Mouse (Mus musculus) heart, postnatal 0 days (tissue): Measurements from ENCODE around the gene Ctdnep1. TPM values are rescaled to one million over a fixed set of nuclear protein-coding genes. Genes with fewer than 3 reads are reported as not detected.

Source experiments
- ATAC-seq: fragments of 200-750 bp; cut with Nextera tagmentation; 2 replicates; pipeline ENCODE4 v1.8.0; 2017; ENCODE audit warnings: low read depth, moderate number of reproducible peaks, moderate library complexity; ENCODE audit not compliant: insufficient read depth
- DNase-seq: peaks from one replicate; pipeline ENCODE4 v3.0.0-alpha.2; 2016; ENCODE audit warnings: low spot score
- H3K27ac ChIP-seq: fragments of 300-500 bp; sonication (generic); 2 replicates; pipeline ENCODE4 v1.5.1; 2014; ENCODE audit warnings: low read depth, mild to moderate bottlenecking
- H3K27me3 ChIP-seq: fragments of 300-500 bp; sonication (generic); 2 replicates; pipeline ENCODE4 v1.6.1; 2014; ENCODE audit warnings: low read length, mixed read lengths; ENCODE audit not compliant: control insufficient read depth, insufficient read depth
- H3K36me3 ChIP-seq: fragments of 300-500 bp; sonication (generic); replicated peaks from 2 replicates; pipeline ENCODE4 v1.6.1; 2014; ENCODE audit warnings: low read length, mixed read lengths; ENCODE audit not compliant: control insufficient read depth, insufficient read depth
- H3K4me1 ChIP-seq: fragments of 300-500 bp; sonication (generic); 2 replicates; pipeline ENCODE4 v1.6.1; 2014; ENCODE audit warnings: antibody characterized with exemption; ENCODE audit not compliant: control insufficient read depth, insufficient read depth
- H3K4me2 ChIP-seq: fragments of 300-500 bp; sonication (generic); 2 replicates; pipeline ENCODE4 v1.6.1; 2014; ENCODE audit warnings: low read depth, mild to moderate bottlenecking, low read length, moderate library complexity
- H3K4me3 ChIP-seq: fragments of 300-500 bp; sonication (generic); 2 replicates; pipeline ENCODE4 v1.5.1; 2014; ENCODE audit warnings: low read depth, low read length
- H3K9ac ChIP-seq: fragments of 300-500 bp; sonication (generic); replicated peaks from 2 replicates; pipeline ENCODE4 v1.6.1; 2014; ENCODE audit warnings: low read depth, low read length, mixed read lengths
- H3K9me3 ChIP-seq: fragments of 300-500 bp; sonication (generic); replicated peaks from 2 replicates; pipeline ENCODE4 v1.6.1; 2016; ENCODE audit warnings: low read length; ENCODE audit not compliant: control insufficient read depth
- CTCF ChIP-seq: IDR thresholded peaks from 2 replicates; pipeline ENCODE4 v1.5.1; 2016; ENCODE audit warnings: antibody characterized with exemption, control low read depth, low read depth
- EP300 ChIP-seq: IDR thresholded peaks from 2 replicates; pipeline ENCODE4 v1.6.1; 2016; ENCODE audit warnings: antibody characterized with exemption, low read depth
- WGBS: fragments of 180-500 bp; shearing (Covaris S2); extraction: QIAGEN DNeasy Blood & Tissue Kit; methylation state at CpG from one replicate; pipeline ENCODE4 v1.1.7; 2014; 5-methylcytosine and 5-hydroxymethylcytosine counted together
- polyA plus RNA-seq: library from polyadenylated mRNA; unstranded; fragments of >200 nt; fragmentation: Nextera tagmentation; extraction: Ambion mirVana; gene quantifications from 2 replicates; pipeline ENCODE4 v1.2.1, GENCODE M21; 2015
- total RNA-seq: library from RNA; depleted of rRNA; stranded (reverse); fragments of >200 nt; gene quantifications from 2 replicates; pipeline ENCODE4 v1.2.3, GENCODE M21; 2014; ENCODE audit warnings: low replicate concordance

Ctdnep1 gene
- total and polyA plus RNA-seq, 2 experiments from 2014 or later = 24.8 to 45.6 TPM

DNA sequence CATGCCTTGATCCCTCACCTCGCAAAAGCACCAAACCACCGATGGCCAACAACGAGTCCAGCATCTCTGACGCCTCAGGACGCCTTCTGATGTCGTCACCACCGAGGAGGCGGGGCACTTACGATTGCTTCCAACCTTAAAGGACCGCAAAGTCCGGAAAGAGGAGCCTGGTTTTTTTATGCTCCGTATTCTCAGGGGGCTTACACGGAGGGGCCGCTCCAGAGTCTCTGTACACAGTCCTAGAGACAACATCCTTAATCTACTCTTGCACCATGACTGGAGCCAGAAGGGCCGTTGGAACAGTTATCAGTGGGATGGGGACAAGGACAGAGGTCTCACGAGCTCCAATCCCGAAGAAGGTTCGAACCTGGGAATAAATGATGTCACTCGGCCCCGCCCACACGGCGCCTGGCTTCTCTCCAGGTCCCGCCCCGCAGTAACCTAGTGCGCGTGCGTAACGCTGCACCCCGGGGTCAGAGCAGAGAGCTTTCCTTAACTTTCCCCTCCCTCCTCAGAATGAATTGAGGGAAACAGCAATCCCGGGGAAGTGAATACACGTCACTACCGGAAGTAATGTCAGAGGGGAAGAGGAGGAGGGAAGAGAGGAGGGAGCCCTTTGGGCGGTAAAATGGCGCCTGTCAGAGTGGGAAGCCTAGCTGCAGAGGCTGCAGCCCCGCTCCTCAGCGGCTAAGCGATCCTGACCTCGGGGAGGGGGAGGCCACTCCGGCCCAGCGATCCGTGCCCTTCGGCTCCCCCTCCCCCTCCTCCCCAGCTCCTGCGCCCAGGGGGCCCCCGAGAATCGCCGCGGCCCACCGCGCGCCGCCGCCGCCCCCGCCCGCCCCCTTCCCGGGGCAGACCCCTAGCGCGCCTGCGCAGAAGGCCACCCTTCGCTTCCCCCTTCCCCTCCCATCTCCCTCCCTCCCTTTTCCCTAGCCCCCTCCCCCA, 488 bp upstream of the Ctdnep1 start:
- Histone ChIP-seq H3K27me3 (no peaks in the 10 kb centered on the region), H3K36me3 (peaks cover 36% of the 10 kb centered on the region), H3K9me3 (no peaks in the 10 kb centered on the region), H3K4me1 (peaks cover 25% of the 10 kb centered on the region), H3K9ac (peak overlapping the region; percentile 100), H3K4me2 (peak overlapping the region; percentile 98), H3K4me3 (peak overlapping the region; percentile 99), H3K27ac (peak overlapping the region; percentile 100)
- ATAC-seq = peak; percentile 95
- TF ChIP-seq CTCF = no peak
- peak; percentile 66 for TF ChIP-seq EP300
- WGBS = under 1% methylated on average over 44 of the region's 60 CpGs
- peak; percentile 100 for DNase-seq

DNA sequence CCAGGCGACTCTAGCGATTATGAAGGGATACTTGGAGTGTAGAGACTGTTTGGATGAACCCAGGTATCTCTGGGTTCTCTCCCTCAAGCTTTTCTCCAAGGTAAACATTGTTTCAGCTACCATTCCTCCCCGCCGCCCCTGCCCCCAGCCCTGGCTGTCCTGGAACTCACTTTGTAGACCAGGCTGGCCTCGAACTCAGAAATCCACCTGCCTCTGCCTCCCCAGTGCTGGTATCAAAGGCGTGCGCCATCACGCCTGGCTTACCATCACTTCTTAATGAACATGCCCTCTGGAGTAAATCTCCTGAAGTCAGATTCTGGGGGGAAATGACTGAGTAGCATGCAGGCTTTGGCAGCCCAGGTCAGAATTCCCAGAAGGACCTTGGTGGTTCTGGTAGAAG, 1.3 kb downstream of the Ctdnep1 start, which contains the start of gene Elp5:
TSS of gene Elp5 (minus strand) at position 293 of the 400 bp plus-strand sequence.
- WGBS = 46% methylated on average over 8 of the region's 8 CpGs
- Histone ChIP-seq H3K9me3 (no peaks in the 10 kb centered on the region), H3K36me3 (peaks cover 40% of the 10 kb centered on the region), H3K4me1 (peaks cover 25% of the 10 kb centered on the region), H3K4me2 (peak within 1 kb of the TSS; percentile 96), H3K9ac (peak within 1 kb of the TSS; percentile 100), H3K27ac (peak within 1 kb of the TSS; percentile 100), H3K27me3 (no peaks in the 10 kb centered on the region), H3K4me3 (peak within 1 kb of the TSS; percentile 99)
- ATAC-seq (no peak), DNase-seq (no peak)
- TF ChIP-seq CTCF (no peak), EP300 (no peak)

DNA sequence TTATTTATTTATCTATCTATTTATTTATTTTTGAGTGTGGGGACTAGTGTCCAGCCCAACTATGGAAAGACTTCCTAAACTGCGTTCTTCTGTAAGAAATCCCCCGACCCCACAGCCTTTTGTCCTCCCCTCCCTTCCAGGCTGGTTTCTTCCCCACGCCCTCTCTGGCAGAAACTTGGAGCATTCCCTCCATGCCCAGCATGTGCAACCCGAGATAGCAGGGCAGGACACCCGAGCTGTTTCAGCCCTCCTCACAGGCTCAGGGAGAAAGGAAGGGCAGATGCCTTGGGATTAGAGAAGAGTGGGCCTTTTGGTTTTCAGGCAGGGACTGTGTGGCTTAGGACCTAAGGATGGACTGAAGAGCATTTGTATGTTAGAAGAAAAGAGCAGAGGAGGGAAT, 1.9 kb downstream of the Ctdnep1 start:
- Histone ChIP-seq H3K9me3 (no peaks in the 10 kb centered on the region), H3K9ac (peak overlapping the region; percentile 100), H3K36me3 (peaks cover 41% of the 10 kb centered on the region), H3K27me3 (no peaks in the 10 kb centered on the region), H3K4me1 (peaks cover 25% of the 10 kb centered on the region), H3K4me3 (peak overlapping the region; percentile 99), H3K4me2 (peak overlapping the region; percentile 96), H3K27ac (peak overlapping the region; percentile 100)
- TF ChIP-seq EP300 = no peak
- TF ChIP-seq CTCF = no peak
- ATAC-seq = no peak
- DNase-seq = peak; percentile 51
- WGBS = 12% methylated on average over 5 of the region's 5 CpGs

DNA sequence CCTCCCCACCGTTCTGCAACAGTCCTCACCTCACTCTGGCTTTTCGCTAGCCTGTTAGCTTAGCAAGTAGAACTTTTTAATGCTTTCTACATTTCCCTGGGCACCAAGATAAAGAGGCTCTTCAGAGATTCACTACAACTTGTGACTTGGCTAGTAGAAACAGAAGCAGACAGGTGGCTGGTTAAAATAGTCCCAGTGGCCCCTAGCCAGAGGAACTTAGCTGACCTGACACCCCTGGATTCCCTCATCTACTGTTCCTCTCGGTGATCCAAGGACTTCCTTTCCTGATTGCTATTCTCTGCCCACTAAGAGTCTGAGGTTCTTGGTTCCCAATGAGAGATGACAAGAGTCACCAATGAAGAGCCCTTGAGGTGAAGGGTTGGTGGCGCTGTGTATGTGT, 2.4 kb downstream of the Ctdnep1 start:
- peak overlapping the region; percentile 100 for H3K9ac ChIP-seq
- 62% methylated on average over 4 of the region's 4 CpGs for WGBS
- no peak for TF ChIP-seq CTCF
- no peak for TF ChIP-seq EP300
- no peak for DNase-seq
- peak overlapping the region; percentile 99 for H3K4me3 ChIP-seq
- H3K4me1 ChIP-seq = peaks cover 25% of the 10 kb centered on the region
- peaks cover 43% of the 10 kb centered on the region for H3K36me3 ChIP-seq
- H3K27ac ChIP-seq = peak overlapping the region; percentile 100
- ATAC-seq = no peak
- H3K4me2 ChIP-seq = peak overlapping the region; percentile 96
- H3K27me3 ChIP-seq = no peaks in the 10 kb centered on the region
- H3K9me3 ChIP-seq = no peaks in the 10 kb centered on the region

DNA sequence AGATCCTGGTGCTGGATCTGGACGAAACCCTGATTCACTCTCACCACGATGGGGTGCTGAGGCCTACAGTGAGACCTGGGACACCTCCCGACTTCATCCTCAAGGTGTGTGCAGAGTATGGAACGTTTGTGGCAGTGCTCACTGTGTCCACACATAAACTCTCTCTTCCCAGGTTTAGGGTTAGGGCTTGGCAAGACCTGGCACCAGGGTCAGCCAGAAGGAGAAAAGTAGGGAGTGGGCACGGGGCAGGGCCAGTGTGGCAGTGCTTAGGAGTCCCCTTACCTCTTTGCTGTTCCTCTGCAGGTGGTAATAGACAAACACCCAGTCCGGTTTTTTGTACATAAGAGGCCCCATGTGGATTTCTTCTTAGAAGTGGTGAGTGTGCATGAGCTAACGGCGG, 3.5 kb downstream of the Ctdnep1 start:
- Histone ChIP-seq H3K4me2 (no peak overlapping the region), H3K9me3 (no peaks in the 10 kb centered on the region), H3K27ac (no peak overlapping the region), H3K4me3 (no peak overlapping the region), H3K27me3 (no peaks in the 10 kb centered on the region), H3K4me1 (peaks cover 23% of the 10 kb centered on the region), H3K36me3 (peaks cover 52% of the 10 kb centered on the region), H3K9ac (no peak overlapping the region; the same call in 1 of the 2 replicates)
- 86% methylated on average over 8 of the region's 8 CpGs for WGBS
- no peak for DNase-seq
- ATAC-seq = no peak
- TF ChIP-seq CTCF = no peak
- TF ChIP-seq EP300 = no peak

DNA sequence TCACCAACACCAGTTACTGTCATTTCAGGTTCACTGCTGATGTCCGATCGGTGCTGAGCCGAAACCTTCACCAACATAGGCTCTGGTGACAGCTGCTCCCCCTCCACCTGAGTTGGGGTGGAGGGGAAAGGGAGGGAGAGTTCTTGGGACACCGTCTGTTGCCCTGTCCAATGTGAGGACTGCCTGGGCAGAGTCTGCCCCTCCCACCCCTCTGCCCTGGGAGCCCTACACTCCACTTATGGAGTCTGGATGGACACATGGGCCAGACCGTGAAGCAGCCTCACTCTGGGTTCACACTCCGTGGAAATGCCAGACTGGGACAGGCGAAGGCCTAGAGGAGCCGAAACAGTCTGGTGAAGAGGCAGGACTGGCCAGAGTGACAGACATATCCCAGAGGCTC, 9.0 kb downstream of the Ctdnep1 start:
- Histone ChIP-seq H3K4me3 (no peak overlapping the region), H3K27me3 (no peaks in the 10 kb centered on the region), H3K36me3 (peaks cover 66% of the 10 kb centered on the region), H3K27ac (peak overlapping the region; percentile 94), H3K9ac (no peak overlapping the region; the same call in 1 of the 2 replicates), H3K4me1 (peaks cover 11% of the 10 kb centered on the region), H3K4me2 (no peak overlapping the region), H3K9me3 (no peaks in the 10 kb centered on the region)
- no peak for ATAC-seq
- no peak for TF ChIP-seq CTCF
- no peak for TF ChIP-seq EP300
- 74% methylated on average over 8 of the region's 8 CpGs for WGBS
- no peak for DNase-seq
